Mouse (Mus musculus): ENCODE measurements around the gene Zbtb9.
A peak's percentile ranks its signal among the peaks of the same experiment; 100 is the strongest.
"Not testable (repeated sequence)": the region's sequence is repeated elsewhere in the genome, so short reads cannot be mapped to it uniquely, and the experiment has no call there.

The Zbtb9 gene

DNA sequence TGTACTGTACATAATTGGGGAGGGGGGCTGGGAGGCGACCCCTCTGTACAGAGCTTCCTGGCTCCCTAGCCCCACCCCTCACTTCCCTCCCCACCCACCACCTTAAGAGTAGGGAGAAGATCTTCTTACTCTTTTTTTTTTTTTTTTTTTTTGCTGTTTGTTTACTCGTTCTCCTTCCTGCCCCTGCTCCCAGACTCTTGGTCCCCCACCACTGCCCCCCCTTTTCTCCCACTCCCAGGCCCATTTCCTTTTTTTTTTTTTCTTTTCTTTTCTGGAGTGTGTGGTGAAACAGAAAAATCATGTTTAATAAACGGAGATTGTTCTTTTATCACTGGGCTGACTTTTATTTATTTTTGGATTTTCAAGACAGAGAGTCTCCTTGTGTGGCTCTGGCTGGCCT, 860 bp upstream of the Zbtb9 start:
- no peak for DNase-seq

DNA sequence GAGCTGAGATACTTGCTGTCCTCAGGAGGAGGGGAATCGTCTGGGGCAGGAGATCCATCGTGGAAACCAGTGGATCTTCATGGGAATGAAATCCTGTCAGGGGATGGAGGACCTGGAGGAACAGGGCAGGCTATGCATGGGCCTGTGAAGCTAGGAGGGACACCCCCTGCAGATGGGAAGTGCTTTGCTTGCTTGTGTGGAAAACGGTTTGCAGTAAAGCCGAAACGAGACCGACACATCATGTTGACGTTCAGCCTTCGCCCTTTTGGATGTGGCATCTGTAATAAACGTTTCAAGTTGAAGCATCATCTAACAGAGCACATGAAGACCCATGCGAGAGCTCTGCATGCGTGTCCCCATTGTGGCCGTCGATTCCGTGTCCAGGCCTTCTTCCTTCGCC, 1.6 kb downstream of the Zbtb9 start:
- DNase-seq, result no peak

DNA sequence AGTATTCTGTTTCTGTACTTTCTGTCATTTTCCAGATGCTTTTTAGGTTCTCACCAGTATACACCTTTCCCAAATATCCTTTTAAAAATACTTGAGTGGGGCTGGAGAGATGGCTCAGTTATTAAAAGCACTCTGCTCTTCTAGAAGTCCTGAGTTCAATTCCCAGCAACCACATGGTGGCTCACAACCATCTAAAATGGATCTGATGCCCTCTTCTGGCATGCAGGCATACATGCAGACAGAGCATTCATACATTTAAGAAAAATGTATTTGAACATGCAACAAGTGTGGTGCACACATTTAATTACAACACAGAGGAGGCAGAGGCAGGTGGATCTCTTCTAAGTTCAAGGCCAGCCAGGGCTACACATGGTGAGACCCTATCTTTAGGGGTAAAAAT, 2.4 kb downstream of the Zbtb9 start:
- no peak for DNase-seq

DNA sequence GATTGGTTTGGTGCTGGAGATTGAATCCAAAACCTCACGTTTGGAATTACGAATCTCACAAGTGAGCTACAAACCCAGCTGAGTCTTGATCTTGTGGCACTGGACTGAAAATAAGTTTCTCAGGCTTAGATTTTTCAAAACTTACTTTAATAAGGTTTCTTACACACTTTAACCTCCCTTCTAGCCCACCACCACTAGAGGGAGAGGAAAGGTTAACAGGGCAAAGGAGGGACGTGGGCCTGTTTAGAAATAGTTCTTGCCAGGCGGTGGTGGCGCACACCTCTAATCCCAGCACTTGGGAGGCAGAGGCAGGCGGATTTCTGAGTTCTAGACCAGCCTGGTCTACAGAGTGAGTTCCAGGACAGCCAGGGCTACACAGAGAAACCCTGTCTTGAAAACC, 4.4 kb downstream of the Zbtb9 start:
- DNase-seq, result not testable (repeated sequence)

DNA sequence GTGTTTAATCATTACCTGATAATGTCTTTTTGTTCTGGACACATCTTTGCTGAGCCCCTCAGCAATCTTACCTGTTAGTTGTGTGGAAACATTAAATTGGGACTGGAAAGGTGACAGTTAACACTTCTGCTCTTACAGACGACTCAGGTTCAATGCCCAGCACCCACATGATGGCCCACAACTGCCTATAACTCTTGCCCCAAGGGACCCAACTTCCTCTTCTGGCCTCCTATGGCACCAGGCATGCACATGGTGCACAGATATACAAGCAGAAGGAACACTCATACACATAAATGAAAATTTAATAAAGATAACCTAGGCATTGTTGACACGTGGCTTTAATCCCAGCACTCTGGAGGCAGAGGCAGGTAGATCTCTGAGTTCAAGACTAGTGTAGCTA, 6.5 kb downstream of the Zbtb9 start:
- no peak for DNase-seq

DNA sequence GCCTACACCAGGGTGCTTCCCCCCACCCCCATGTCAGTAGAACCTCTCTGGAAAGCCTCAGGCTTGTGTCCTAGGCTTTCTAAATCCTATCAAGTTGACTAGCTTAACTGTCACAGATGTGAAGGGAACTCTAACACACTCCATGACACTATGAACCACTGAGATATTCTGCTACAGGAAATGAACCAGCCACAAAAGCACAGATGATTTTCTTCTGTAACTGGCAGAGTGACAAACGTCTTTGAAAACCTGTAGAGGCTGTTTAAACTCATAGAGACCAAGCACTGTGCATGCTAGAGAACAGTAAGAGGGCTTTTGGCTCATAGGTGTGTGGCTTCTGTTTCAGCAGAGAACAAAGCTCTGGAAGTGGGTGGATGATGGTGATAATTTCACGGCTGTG, 8.1 kb downstream of the Zbtb9 start:
- DNase-seq, result no peak

DNA sequence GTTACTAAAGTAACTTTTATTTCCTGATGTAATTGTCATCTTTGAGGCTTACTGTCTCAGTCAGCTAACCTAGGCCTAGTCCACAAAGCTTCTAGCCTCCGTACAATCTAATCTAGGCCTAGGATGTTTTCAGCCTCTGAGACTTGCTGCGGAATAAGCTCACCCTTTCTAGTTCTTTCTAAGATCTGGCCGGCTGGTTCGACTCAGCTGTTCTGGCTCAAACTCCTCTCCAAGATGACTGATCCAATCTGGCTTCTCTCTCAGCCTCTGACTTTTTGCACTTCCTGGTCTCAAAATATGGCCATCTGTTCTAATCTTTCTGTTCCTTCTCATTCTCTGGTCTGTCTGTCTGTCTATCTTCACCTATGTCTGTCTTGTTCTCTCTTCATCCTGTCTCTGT, 10.4 kb downstream of the Zbtb9 start:
- DNase-seq, result no peak

DNA sequence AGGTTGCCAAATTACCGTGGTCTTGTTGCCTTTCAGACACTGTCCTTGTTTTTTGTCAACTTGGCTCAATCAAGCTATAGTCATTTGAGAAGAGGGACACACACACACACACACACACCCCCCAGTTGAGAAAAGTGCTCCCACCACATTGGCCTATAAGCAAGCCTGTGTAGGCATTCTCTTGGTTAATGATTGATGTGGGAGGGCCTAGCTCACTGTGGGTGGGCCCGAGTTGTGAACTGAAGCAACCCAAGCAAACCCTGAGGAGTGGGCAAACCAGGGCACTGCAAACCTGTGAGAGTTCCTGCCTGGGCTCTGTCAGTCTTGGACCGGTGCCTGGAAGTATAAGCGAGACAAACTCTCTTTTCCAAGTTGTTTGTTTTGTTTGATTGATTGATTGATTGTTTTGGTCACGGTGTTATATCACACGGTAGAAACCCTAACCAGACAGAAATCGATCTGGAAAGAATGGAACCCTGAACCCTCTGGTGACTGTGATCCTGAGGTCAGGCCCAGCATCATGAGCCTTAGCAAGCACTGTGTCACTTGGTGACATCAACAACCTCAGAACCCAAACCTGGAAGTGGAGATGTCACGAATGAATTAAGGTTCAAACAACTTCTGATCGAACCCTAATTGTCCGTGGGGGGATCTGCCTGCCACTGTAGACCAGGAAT, 12.7 kb downstream of the Zbtb9 start:
- no peak for DNase-seq

DNA sequence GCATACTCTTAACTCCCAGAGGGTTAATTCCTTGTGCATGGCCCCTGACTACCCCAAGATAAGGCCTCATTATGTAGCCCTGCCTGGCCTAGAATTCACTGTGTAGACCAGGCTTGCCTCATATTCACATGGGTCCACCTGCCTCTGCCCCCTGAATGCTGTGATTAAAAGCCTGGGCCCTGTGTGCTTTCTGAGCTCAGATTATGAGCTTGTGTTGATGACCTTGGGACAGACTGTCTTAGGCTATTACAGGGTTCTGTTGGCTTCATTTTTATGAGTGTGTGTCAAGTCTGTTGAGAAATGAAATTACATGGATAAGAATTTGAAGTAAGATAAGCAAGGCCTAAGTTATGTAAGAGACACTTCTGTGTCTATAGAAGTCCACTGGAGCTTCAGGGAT, 17.6 kb downstream of the Zbtb9 start:
- no peak for DNase-seq

DNA sequence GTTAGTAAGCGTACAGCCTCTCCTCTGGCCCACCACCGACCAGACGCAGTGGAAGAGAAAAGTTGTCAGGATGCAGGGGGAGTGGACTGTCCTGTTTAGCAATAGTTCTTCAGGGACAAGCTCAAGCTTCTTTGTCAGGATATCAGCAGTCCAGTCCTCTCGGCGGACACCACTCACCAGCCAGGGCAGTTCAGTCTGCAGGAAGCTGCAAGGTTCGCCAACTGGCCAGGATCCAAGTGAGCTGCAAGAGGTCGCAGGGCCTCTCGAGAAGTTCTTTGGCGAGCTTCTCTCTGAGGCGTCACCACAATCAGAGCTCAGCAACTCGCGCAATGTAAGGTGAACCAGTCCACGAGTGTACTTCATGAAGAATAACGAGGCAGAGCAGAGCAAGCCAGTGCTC, 21.4 kb downstream of the Zbtb9 start:
- DNase-seq, result no peak

DNA sequence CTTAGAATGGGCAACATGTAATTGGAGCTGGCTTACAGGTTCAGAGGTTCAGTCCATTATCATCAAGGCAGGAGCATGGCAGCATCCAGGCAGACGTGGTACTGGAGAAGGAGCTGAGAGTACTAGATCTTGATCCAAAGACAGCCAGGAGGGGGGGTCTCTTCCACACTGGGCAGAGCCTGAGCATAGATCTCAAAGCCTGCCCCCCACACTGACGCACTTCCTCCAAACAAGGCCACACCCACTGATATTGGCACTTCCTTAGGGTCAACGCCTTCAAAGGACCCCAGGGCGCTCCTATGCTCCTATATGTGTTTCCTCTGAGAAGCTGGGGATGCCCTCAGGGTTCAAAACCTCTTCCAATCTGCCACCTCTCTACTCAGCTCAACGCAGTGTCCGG, 22.0 kb downstream of the Zbtb9 start:
- DNase-seq, result no peak

DNA sequence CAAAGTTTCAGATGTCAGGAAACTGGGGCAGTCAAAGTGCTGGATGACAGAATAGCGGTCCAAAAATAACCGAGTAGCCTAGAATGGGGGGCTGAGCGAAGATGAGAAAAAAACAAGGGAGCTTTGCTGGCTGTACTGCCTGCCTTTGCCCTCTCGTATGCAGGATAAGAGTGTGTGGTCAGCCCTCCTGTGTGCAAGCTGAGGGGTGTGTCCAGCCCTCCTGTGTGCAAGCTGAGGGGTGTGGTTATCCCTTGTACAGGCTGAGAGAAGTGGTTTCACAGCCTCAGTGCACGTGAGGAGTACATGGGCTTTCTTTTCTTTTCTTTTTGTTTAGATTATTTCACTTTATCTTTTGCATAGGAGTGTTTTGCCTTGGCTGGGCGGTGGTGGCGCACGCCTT, 22.6 kb downstream of the Zbtb9 start:
- DNase-seq, result no peak

DNA sequence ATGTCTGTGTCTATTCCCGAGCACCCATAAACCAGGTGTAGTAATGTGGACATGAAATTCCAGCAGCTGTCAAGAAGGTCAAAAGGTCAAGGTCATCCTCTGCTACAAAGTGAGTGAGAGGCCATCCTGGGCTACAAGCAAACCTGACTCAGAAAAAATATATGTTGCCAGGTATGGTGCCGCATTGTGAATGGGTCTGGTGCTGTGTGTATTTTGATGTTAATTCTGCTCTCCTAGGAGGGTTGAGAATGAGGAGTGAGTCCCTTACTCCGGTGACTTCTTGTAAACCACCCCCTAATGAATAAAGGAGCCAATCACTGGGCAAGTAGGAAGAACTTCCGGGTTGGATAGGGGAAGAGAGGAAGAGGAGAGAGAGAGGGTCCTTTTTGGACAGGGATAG, 24.7 kb downstream of the Zbtb9 start:
- no peak for DNase-seq

DNA sequence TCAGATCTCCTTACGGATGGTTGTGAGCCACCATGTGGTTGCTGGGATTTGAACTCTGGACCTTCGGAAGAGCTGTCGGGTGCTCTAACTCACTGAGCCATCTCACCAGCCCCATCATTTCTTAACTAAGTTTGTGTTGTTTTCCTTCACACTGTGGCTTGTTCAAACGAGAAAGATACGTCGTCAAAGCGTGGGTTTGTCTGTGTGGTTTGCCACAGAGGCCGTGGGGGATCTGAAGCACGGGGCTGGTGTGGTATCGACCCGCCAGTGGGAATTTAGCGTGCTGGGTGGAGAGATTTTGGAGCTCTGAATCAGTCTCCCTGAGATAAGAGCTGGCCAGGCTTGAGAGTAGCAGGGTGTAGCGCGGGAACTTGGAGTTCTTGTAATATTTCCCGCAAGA, 25.3 kb downstream of the Zbtb9 start:
- DNase-seq, result no peak

DNA sequence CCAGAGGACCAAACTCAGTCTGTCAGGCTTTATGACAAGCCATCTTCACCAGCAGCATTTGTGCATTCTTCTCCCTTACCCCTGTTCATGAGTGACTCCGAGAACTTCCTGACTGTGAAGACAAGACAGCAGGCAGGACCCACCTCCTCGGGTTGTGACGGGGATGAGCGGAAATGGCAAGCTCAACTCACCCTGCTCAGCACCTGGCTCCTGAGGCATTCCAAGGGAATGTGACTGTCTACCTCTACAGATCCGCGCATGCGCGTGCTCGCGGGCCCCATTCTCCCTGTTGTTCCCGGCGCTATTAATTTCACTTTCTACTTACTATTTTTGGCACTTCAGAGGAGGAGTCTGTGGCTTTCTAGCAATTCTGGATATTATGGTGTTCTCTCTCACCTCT, 27.0 kb downstream of the Zbtb9 start:
- no peak for DNase-seq

DNA sequence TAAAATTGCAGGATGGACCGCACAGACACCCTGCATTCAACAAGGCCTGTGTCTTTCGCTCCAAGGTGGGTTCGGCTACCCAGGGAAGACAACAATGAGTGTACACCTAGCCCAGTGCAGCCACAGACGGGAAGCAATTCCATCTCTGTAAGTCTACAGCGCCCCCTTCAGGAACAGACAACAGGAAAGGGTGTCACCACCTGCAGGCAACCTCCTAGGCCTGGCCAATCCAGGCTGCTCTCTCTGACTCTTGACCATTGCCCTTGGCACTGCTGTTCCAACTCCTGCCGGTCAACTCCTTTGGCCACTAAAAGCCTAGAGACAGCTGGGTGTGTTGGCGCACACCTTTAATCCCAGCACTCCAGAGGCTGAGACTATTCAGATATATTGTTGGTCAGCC, 28.2 kb downstream of the Zbtb9 start:
- no peak for DNase-seq

DNA sequence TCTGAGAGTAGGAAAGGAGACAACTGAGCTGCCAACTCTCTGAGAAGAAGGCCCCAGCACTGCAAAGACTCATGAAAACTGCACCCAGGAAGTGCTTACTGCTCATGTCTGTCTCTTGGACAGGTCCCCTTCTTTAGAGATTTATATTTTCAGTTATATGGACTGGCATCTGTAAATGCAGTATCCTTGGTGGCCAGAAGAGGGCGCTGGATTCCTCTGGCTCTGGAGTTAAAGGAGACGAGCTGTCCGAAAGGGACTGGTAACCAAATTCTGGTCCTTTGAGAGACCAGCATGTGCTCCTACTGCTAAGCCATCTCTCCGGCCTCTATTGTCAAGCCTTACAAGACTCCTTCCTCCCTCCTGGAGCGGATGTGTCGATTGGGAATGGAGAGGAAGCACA, 28.9 kb downstream of the Zbtb9 start:
- no peak for DNase-seq

DNA sequence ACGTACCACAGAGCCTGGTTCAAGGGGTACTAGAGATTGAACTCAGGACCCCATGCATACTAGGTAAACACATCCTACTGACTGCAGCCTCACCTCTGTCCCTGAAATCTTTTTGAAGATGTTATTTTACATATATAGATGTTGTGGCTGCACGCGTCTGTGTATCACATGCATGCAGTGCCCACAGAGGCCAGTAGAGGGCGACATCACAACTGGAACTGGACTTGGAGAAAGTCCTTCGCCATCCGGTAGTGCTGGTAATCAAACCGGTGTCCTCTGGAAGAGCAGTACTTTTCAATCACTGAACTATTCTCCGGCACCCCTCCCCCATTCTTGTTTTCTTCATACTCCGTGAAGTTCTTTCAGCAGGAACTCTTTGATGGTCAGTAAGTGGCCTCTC, 31.5 kb downstream of the Zbtb9 start:
- no peak for DNase-seq

DNA sequence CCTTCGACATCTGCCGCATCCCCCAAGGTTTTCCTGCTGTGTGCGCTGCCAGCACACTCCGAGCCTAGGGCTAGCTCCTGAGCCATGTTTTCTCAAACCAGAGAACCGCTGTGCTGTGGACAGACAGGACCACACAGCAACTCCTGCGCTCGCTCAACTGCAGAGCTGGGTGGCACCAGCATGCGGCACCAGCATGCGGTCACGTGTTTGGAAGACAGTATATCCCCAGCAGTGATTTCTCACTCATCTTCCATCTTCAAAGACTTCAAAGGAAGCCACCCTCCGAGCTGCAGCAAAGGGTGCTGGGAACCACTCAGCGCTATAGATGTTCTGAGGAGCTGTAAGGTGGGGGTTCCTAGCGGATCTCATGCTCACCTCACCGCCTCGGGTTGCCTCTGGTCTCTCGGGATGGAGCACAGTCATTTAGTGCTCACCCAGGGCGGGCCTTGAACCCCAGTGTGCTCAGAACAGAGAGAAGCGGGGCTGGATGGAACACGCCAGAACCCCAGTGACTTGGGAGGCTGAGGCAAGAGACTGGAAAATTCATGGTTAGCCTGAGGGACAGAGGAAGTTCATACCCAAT, 32.0 kb downstream of the Zbtb9 start:
- no peak for DNase-seq

DNA sequence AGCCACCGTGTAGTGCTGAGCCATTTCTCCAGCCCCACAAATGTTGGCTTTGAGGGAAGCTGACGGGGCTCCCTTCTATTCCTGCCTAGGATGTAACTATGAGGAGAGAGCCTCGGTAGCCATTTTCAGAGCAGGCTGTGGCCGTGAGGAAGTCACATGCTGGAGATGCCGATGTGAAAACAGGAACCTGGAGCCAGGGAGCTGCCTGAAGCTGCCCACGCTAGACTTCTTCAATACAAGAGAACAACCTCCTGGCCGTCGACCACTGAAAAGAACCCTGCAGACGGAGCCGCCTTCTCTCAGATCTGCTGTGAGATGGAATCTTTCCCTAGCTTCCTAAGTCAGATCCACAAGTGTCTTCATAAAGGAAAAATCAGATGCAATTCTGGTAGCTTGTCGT, 32.7 kb downstream of the Zbtb9 start:
- no peak for DNase-seq

DNA sequence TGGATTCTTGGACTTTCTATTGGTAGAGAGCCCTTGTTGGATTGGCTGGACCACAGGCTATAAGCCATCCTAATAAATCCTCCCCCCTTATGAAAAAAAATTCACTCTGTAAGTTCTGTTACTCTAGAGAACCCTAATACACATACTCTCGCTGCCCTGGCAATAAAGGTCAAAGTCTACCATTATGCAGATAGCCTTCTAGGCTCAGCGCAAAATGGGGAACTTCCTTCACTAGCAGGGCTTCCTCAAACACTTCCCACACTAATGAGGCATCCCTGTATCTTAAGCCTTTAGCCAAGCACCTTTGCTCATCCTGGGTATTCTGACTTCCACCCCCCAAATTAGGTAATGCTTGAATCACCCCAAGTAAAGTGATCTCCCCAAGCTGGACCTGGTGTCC, 35.3 kb downstream of the Zbtb9 start:
- no peak for DNase-seq

DNA sequence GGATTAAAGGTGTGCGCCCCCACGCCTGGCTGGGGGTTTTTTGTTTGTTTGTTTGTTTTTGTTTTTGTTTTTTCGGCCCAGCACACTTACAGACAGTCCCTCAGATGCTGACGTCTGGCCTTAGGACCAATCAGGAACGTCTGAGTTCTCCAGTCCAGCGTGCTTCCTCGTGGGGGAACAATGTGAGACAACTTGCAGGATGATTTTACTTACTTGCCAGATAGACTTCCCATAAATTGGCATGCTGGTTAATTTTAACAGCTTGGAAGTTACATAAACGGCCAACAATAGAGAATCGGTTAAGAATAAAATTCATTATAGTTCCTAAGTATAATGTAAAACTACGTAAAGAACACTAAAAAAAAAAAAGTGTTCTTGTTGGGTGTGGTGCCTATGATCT, 38.2 kb downstream of the Zbtb9 start:
- no peak for DNase-seq

DNA sequence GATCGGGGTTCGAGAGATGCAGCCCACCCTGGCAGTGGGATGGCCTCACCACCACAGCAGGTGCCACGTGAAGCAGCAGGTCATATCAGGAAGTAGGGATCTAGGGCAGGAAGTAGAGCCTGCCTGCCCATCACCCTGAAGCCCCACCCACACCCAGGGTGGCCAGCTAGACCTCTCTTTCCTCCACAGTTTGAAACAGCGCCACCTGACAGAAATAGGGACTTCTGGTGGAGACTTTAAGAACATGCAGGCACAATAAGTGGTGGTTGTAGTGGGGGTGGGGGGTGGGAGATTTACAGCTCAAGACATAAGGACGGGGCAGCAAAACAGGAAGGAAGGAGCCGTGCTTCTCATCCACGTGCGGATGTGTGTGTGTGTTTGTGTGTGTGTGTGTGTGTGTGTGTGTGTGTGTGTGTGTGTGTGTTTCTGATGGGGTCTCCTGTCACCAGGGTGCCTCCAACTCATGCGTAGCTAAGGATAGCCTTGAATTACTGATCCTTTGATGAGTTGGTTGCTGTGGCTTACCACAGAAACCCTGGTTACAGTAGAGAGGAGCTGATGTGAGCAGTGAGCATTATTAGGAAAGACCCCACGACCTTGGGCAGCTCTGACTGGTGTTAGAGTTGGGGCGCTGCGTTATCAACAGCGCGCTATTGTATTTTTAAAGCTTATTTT, 39.2 kb downstream of the Zbtb9 start:
- DNase-seq, result no peak

DNA sequence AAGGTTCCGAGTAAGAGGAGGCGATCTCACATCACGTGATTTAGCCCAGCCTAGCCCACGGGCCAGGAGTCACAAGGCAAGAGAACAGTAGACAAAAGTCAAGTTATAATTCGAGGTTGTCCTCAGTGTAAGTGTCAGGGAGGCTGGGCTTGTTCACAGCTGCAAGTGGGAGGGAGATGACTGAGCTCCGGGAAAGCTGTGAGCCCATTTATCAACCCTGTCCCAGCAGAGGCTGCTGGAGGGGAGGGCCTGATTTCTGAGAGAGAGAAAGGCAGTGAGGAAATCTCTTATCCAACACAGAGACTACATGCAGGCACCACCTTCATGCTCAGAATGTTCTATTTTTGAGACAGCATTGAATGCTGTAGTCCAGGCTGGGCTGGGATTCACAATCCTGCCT, 39.9 kb downstream of the Zbtb9 start:
- DNase-seq, result peak; percentile 42

Measured in right cerebral cortex, postnatal 25 days (tissue).